Mouse (Mus musculus): ENCODE results near the gene Tnfsf8. TPM values are rescaled to one million over a fixed set of nuclear protein-coding genes. Genes with fewer than 3 reads are reported as not detected.

Gene Tnfsf8
- total RNA-seq, 2 experiments from 2014 or later, result 1.2 to 1.6 TPM

GRCm38 (mm10) chr4:63845760-63846159 is 15.4 kb downstream of the Tnfsf8 start:
- ATAC-seq (replicated peaks; ENCODE audit: poor library complexity, severe bottlenecking), result no peak

GRCm38 (mm10) chr4:63843924-63844323 is 17.2 kb downstream of the Tnfsf8 start:
- no peak for ATAC-seq (replicated peaks; ENCODE audit: poor library complexity, severe bottlenecking)

GRCm38 (mm10) chr4:63842278-63842677 is 18.9 kb downstream of the Tnfsf8 start:
- no peak for ATAC-seq (replicated peaks; ENCODE audit: poor library complexity, severe bottlenecking)

- peak; percentile 100 for ATAC-seq (replicated peaks; ENCODE audit: poor library complexity, severe bottlenecking)
Observed at GRCm38 (mm10) chr4:63840457-63840856, 20.7 kb downstream of the Tnfsf8 start.

GRCm38 (mm10) chr4:63823136-63823535 is 38.0 kb downstream of the Tnfsf8 start:
- ATAC-seq (replicated peaks; ENCODE audit: poor library complexity, severe bottlenecking), result peak; percentile 93

- ATAC-seq (replicated peaks; ENCODE audit: poor library complexity, severe bottlenecking), result peak; percentile 62
Observed at GRCm38 (mm10) chr4:63817505-63817904, 43.6 kb downstream of the Tnfsf8 start.

GRCm38 (mm10) chr4:63815668-63816067 is 45.5 kb downstream of the Tnfsf8 start:
- peak; percentile 95 for ATAC-seq (replicated peaks; ENCODE audit: poor library complexity, severe bottlenecking)

- peak; percentile 71 for ATAC-seq (replicated peaks; ENCODE audit: poor library complexity, severe bottlenecking)
Observed at GRCm38 (mm10) chr4:63798083-63798482, 63.1 kb downstream of the Tnfsf8 start.

GRCm38 (mm10) chr4:63796527-63796926 is 64.6 kb downstream of the Tnfsf8 start:
- ATAC-seq (replicated peaks; ENCODE audit: poor library complexity, severe bottlenecking), result peak; percentile 26; the same call in 1 of the 2 replicates

- ATAC-seq (replicated peaks; ENCODE audit: poor library complexity, severe bottlenecking), result peak; percentile 80
Observed at GRCm38 (mm10) chr4:63792328-63792727, 68.8 kb downstream of the Tnfsf8 start.

GRCm38 (mm10) chr4:63785466-63785865 is 75.7 kb downstream of the Tnfsf8 start:
- ATAC-seq (replicated peaks; ENCODE audit: poor library complexity, severe bottlenecking), result no peak

GRCm38 (mm10) chr4:63783826-63784225 is 77.3 kb downstream of the Tnfsf8 start:
- no peak for ATAC-seq (replicated peaks; ENCODE audit: poor library complexity, severe bottlenecking)

- ATAC-seq (replicated peaks; ENCODE audit: poor library complexity, severe bottlenecking), result peak; percentile 17
Observed at GRCm38 (mm10) chr4:63782970-63783613, 78.1 kb downstream of the Tnfsf8 start.

Other genes starting within 250 kb of the Tnfsf8 start
- gene Tex48, start 238.9 kb downstream of the Tnfsf8 start, total RNA-seq (2014; fragmentation: Nextera tagmentation), result not detected in 2 replicates
- gene Tex48, start 238.9 kb downstream of the Tnfsf8 start, total RNA-seq (2017), result not detected in 2 replicates
- not detected in 2 replicates for gene Gm11214, start 198.0 kb downstream of the Tnfsf8 start, total RNA-seq (2014; fragmentation: Nextera tagmentation)
- gene Gm11214, start 198.0 kb downstream of the Tnfsf8 start, total RNA-seq (2017), result not detected in 2 replicates
- gene Tnfsf15, start 116.2 kb downstream of the Tnfsf8 start, total RNA-seq (2014; fragmentation: Nextera tagmentation), result 0.26 and 1.2 TPM in 2 replicates
- gene Tnfsf15, start 116.2 kb downstream of the Tnfsf8 start, total RNA-seq (2017), result 0.88 TPM in 1 of 2 replicates, not detected in the other
- gene Tnc, start 185.7 kb upstream of the Tnfsf8 start, total RNA-seq (2014; fragmentation: Nextera tagmentation), result not detected in 2 replicates
- gene Tnc, start 185.7 kb upstream of the Tnfsf8 start, total RNA-seq (2017), result 0.17 TPM in 1 of 2 replicates, not detected in the other